Mouse (Mus musculus): ENCODE measurements around the gene 1700003H04Rik. TPM values are rescaled to one million over a fixed set of nuclear protein-coding genes. Genes with fewer than 3 reads are reported as not detected.
A peak's percentile ranks its signal among the peaks of the same experiment; 100 is the strongest.

Gene 1700003H04Rik
- not detected in 2 replicates for polyA plus RNA-seq (2016; fragmentation: Nextera tagmentation; extraction: Ambion mirVana)

DNA sequence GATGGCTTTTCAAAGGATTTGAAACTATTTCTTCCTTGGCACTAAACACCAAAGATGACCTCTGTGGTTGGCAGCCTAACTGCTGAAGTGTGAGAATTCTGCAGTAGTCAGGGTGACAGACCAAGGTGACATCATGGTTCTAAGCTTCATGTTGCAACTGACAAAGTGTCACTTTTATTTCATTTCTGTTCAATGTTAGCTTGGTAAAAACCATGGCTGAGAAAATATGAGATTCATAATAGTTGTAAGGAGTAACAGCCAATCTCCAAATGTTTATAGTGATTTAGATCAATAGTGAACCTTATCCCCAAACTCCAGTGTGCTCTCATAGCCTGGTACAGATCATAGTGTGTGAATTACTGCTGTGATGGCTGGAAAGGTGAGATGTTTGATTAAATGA is at the start of gene 1700003H04Rik:
Gene 1700003H04Rik (minus strand): TSS at position 101 of the 400 bp plus-strand sequence.
- Histone ChIP-seq H3K9me3 (no peaks in the 10 kb centered on the region), H3K36me3 (no peaks in the 10 kb centered on the region), H3K27ac (no peak within 1 kb of the TSS), H3K9ac (no peak within 1 kb of the TSS), H3K27me3 (replicated peaks) (no peaks in the 10 kb centered on the region), H3K4me3 (no peak within 1 kb of the TSS), H3K4me2 (replicated peaks) (no peak within 1 kb of the TSS), H3K4me1 (no peaks in the 10 kb centered on the region)
- ATAC-seq (ENCODE audit: low FRiP score, low read depth): no peak

GRCm38 (mm10) chr3:124623031-124623430 is 42.1 kb upstream of the 1700003H04Rik start:
- Histone ChIP-seq H3K9me3 (no peaks in the 10 kb centered on the region), H3K36me3 (no peaks in the 10 kb centered on the region), H3K4me3 (no peak overlapping the region), H3K9ac (no peak overlapping the region), H3K27me3 (replicated peaks) (no peaks in the 10 kb centered on the region), H3K4me2 (replicated peaks) (no peak overlapping the region), H3K4me1 (no peaks in the 10 kb centered on the region), H3K27ac (no peak overlapping the region)
- no peak for ATAC-seq (ENCODE audit: low FRiP score, low read depth)
- WGBS: 31% methylated on average over 3 of the region's 3 CpGs

DNA sequence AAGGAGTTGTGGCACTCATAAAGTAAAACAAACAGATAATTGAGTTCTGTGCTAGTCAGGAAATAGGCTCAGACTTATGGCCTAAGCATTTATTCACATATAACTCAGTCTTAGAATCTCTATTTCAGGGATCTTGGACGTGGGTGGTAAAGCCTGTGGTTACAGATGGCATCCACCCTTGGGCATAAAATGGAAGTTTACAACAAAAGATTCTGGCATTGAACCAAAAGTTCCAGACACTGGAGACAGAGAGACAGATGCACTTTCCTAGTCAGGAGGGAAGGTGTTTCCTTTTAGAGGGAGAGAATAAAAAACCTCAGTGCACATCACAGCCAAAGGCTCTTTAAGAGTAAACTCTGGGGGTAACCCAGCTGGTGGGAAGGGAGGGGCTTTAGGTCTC is 32.4 kb upstream of the 1700003H04Rik start:
- H3K9me3 ChIP-seq: no peaks in the 10 kb centered on the region
- no peak overlapping the region for H3K9ac ChIP-seq
- no peak overlapping the region for H3K27ac ChIP-seq
- H3K4me2 ChIP-seq (replicated peaks): no peak overlapping the region
- no peaks in the 10 kb centered on the region for H3K27me3 ChIP-seq (replicated peaks)
- no peak overlapping the region for H3K4me3 ChIP-seq
- H3K36me3 ChIP-seq: no peaks in the 10 kb centered on the region
- no peak for ATAC-seq (ENCODE audit: low FRiP score, low read depth)
- H3K4me1 ChIP-seq: no peaks in the 10 kb centered on the region
- whole genome bisulfite sequencing: 65% methylated on average over 1 of the region's 1 CpGs

DNA sequence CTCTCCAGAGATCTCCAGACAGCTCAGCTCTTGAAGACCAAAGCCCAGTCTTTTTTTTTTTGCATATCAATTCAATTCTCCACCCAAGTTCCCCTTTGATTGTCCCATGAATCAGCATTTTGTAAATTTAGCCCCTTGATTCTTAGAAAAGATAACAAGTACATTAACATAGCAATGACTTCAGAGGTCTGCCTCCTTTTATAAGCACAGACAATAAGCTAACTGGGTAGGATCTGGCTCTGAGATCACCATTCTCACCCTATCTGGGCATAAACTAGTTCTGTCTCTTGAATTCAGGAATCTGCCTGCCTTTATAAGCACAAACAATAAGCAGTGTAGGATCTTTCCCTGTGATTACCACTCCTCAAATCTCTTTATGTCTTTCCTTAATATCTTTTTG is 29.1 kb upstream of the 1700003H04Rik start:
- Histone ChIP-seq H3K4me1 (no peaks in the 10 kb centered on the region), H3K9ac (no peak overlapping the region), H3K27me3 (replicated peaks) (no peaks in the 10 kb centered on the region), H3K27ac (no peak overlapping the region), H3K36me3 (no peaks in the 10 kb centered on the region), H3K4me3 (no peak overlapping the region), H3K9me3 (no peaks in the 10 kb centered on the region), H3K4me2 (replicated peaks) (no peak overlapping the region)
- ATAC-seq (ENCODE audit: low FRiP score, low read depth): no peak

DNA sequence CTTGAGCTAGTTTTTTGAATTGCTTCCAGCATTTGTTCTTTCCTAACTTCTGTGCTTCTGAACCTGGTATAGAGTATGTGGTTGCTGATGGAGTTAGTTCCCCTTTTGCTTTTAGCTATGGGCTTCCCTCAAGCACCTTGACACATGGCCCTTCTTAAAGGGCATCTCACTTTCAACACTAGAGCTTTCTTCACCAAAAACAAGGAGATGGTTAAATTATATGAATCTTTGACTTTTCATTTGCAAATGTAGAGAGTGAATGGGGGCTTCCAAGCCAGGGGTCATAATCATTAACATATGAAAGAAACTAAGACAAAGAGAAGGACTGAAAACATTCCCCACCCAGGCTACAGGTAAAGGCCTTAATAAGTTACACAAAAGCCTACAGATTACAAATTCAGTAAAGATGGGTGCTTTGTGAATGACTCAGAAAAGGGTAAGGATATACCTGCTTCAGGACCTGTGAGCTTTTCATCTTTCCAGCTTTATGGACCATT is 25.2 kb upstream of the 1700003H04Rik start:
- H3K4me1 ChIP-seq: no peaks in the 10 kb centered on the region
- no peaks in the 10 kb centered on the region for H3K9me3 ChIP-seq
- no peaks in the 10 kb centered on the region for H3K36me3 ChIP-seq
- H3K4me2 ChIP-seq (replicated peaks): no peak overlapping the region
- H3K27ac ChIP-seq: no peak overlapping the region
- H3K4me3 ChIP-seq: no peak overlapping the region
- no peaks in the 10 kb centered on the region for H3K27me3 ChIP-seq (replicated peaks)
- no peak overlapping the region for H3K9ac ChIP-seq
- no peak for ATAC-seq (ENCODE audit: low FRiP score, low read depth)

DNA sequence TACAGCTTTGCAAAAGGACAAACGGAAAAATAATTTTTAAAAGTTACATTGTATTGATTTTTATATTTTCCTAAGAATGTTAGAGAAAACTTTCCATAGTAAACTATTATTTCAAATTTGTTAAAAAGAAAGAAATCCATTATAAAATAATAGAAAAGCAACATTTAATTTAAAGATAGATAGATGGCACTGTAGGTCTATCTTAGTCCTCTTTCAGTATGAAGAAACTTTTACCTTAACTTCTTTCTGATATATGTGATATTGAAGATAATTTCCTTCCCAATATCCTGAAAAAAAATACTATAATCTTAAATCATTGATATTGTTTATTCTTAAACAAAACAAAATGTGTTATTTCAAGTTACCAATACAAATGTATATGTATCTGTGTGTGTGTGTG is 24.6 kb upstream of the 1700003H04Rik start:
- no peak overlapping the region for H3K4me2 ChIP-seq (replicated peaks)
- H3K4me1 ChIP-seq: no peaks in the 10 kb centered on the region
- no peaks in the 10 kb centered on the region for H3K9me3 ChIP-seq
- no peak for ATAC-seq (ENCODE audit: low FRiP score, low read depth)
- whole genome bisulfite sequencing: 82% methylated on average over 1 of the region's 1 CpGs
- H3K36me3 ChIP-seq: no peaks in the 10 kb centered on the region
- H3K4me3 ChIP-seq: no peak overlapping the region
- H3K27me3 ChIP-seq (replicated peaks): no peaks in the 10 kb centered on the region
- no peak overlapping the region for H3K27ac ChIP-seq
- no peak overlapping the region for H3K9ac ChIP-seq

- Histone ChIP-seq H3K4me3 (no peak overlapping the region), H3K36me3 (no peaks in the 10 kb centered on the region), H3K9ac (no peak overlapping the region), H3K4me1 (no peaks in the 10 kb centered on the region), H3K27me3 (replicated peaks) (no peaks in the 10 kb centered on the region), H3K27ac (no peak overlapping the region), H3K9me3 (no peaks in the 10 kb centered on the region), H3K4me2 (replicated peaks) (no peak overlapping the region)
- ATAC-seq (ENCODE audit: low FRiP score, low read depth): no peak
Observed at GRCm38 (mm10) chr3:124597789-124598188, 16.9 kb upstream of the 1700003H04Rik start.

- no peaks in the 10 kb centered on the region for H3K9me3 ChIP-seq
- H3K36me3 ChIP-seq: no peaks in the 10 kb centered on the region
- H3K27ac ChIP-seq: no peak overlapping the region
- no peak overlapping the region for H3K4me2 ChIP-seq (replicated peaks)
- no peak overlapping the region for H3K9ac ChIP-seq
- H3K4me3 ChIP-seq: no peak overlapping the region
- no peaks in the 10 kb centered on the region for H3K4me1 ChIP-seq
- no peaks in the 10 kb centered on the region for H3K27me3 ChIP-seq (replicated peaks)
- 25% methylated on average over 3 of the region's 3 CpGs for WGBS
- ATAC-seq (ENCODE audit: low FRiP score, low read depth): 0 out of 2 replicates have a peak, but pooled peaks have one; percentile 44
Observed at GRCm38 (mm10) chr3:124587534-124587933, 6.6 kb upstream of the 1700003H04Rik start.

GRCm38 (mm10) chr3:124585761-124586160 is 4.9 kb upstream of the 1700003H04Rik start:
- ATAC-seq (ENCODE audit: low FRiP score, low read depth): no peak
- H3K4me2 ChIP-seq (replicated peaks): no peak overlapping the region
- H3K9ac ChIP-seq: no peak overlapping the region
- H3K9me3 ChIP-seq: no peaks in the 10 kb centered on the region
- 89% methylated on average over 2 of the region's 2 CpGs for WGBS
- H3K4me1 ChIP-seq: no peaks in the 10 kb centered on the region
- H3K36me3 ChIP-seq: no peaks in the 10 kb centered on the region
- no peaks in the 10 kb centered on the region for H3K27me3 ChIP-seq (replicated peaks)
- no peak overlapping the region for H3K27ac ChIP-seq
- no peak overlapping the region for H3K4me3 ChIP-seq

DNA sequence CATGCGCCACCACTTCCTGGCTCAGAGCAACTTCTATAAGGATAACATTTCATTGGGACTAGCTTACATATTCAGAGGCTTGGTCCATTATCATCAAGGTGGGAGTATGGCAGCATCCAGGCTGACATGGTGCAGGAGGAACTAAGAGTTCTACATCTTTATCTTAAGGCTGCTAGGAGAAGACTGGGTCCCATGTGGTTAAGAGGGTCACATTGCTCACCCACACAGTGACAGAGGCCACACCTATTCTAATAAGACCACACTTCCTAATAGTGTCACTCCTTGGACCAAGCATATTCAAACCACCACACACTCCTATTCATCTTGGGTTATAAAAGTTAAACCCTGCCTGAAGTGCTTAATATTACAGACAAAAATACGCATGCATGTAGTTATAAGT is 23.6 kb downstream of the 1700003H04Rik start:
- H3K9ac ChIP-seq: no peak overlapping the region
- no peak overlapping the region for H3K4me3 ChIP-seq
- H3K27me3 ChIP-seq (replicated peaks): no peaks in the 10 kb centered on the region
- H3K9me3 ChIP-seq: no peaks in the 10 kb centered on the region
- H3K36me3 ChIP-seq: no peaks in the 10 kb centered on the region
- H3K4me2 ChIP-seq (replicated peaks): no peak overlapping the region
- H3K4me1 ChIP-seq: no peaks in the 10 kb centered on the region
- WGBS: 95% methylated on average over 2 of the region's 2 CpGs
- no peak for ATAC-seq (ENCODE audit: low FRiP score, low read depth)
- H3K27ac ChIP-seq: no peak overlapping the region

GRCm38 (mm10) chr3:124555963-124556362 is 24.9 kb downstream of the 1700003H04Rik start:
- Histone ChIP-seq H3K9ac (no peak overlapping the region), H3K4me2 (replicated peaks) (no peak overlapping the region), H3K27ac (no peak overlapping the region), H3K4me3 (no peak overlapping the region), H3K9me3 (no peaks in the 10 kb centered on the region), H3K4me1 (no peaks in the 10 kb centered on the region), H3K27me3 (replicated peaks) (no peaks in the 10 kb centered on the region), H3K36me3 (no peaks in the 10 kb centered on the region)
- no peak for ATAC-seq (ENCODE audit: low FRiP score, low read depth)

- no peaks in the 10 kb centered on the region for H3K9me3 ChIP-seq
- no peaks in the 10 kb centered on the region for H3K27me3 ChIP-seq (replicated peaks)
- H3K27ac ChIP-seq: no peak overlapping the region
- no peak overlapping the region for H3K4me3 ChIP-seq
- whole genome bisulfite sequencing: 88% methylated on average over 2 of the region's 2 CpGs
- H3K4me2 ChIP-seq (replicated peaks): no peak overlapping the region
- no peaks in the 10 kb centered on the region for H3K36me3 ChIP-seq
- H3K9ac ChIP-seq: no peak overlapping the region
- no peaks in the 10 kb centered on the region for H3K4me1 ChIP-seq
- no peak for ATAC-seq (ENCODE audit: low FRiP score, low read depth)
Observed at GRCm38 (mm10) chr3:124555092-124555491, 25.8 kb downstream of the 1700003H04Rik start.

DNA sequence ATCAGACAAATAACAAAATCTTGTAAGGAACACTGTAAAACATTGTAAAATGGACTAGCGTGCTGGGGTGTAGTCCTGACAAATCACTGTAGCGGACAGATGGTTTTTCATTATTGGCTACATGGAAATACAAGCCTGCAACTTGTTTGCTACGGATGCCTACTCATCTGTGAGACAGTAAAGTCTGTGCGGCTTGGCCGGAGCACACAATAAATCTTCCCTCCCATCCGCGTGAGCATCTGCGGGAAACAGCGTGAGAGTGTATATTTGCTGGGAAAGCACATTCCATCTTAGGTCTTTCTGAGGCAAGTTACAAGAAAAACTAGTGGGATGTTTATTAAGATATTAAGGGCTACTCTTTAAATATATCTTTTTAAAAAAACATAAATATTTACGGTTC is 32.0 kb downstream of the 1700003H04Rik start:
- ATAC-seq (ENCODE audit: low FRiP score, low read depth): peak; percentile 76; the same call in 1 of the 2 replicates
- Histone ChIP-seq H3K27ac (no peak overlapping the region), H3K9ac (no peak overlapping the region), H3K27me3 (replicated peaks) (no peaks in the 10 kb centered on the region), H3K9me3 (no peaks in the 10 kb centered on the region), H3K4me1 (no peaks in the 10 kb centered on the region; the same call in 1 of the 2 replicates), H3K4me3 (no peak overlapping the region), H3K36me3 (no peaks in the 10 kb centered on the region), H3K4me2 (replicated peaks) (no peak overlapping the region)
- 44% methylated on average over 10 of the region's 10 CpGs for WGBS
